Mouse (Mus musculus): ENCODE measurements around the gene Numbl.

DNA sequence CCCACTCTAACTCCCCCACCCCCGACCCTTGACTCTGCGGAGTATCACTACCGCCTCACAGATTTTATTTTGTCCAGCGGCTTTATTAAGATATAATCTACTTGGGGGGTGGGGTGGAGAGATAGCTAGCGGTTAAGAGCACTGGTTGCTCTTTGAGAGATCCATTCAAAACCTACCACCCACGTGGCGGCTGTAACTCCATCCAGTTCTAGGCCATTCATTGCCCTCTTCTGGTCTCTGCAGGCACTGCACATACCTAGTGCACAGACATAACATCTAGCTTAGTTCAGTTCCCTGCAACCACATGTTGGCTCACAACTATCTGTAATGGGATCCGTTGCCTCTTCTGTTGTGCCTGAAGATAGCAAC lies 27.4 kb downstream of the Numbl start:
- TF ChIP-seq CTCF (IDR thresholded peaks at IDR 0.05; ENCODE audit: low read depth) (peak; percentile 89), EP300 (optimal IDR thresholded peaks at IDR 0.05) (no peak)
